Mouse (Mus musculus) midbrain, embryonic 16.5 days (tissue): Measurements from ENCODE around the gene Fry. TPM values are rescaled to one million over a fixed set of nuclear protein-coding genes. Genes with fewer than 3 reads are reported as not detected.

Experiments used
- ATAC-seq: fragments of 200-750 bp; cut with Nextera tagmentation; 2 replicates; pipeline ENCODE4 v1.8.0; 2017; ENCODE audit warnings: moderate TSS enrichment
- H3K27ac ChIP-seq: fragments of 300-500 bp; sonication (generic); 2 replicates; pipeline ENCODE4 v1.5.1; 2014; ENCODE audit warnings: mild to moderate bottlenecking, low read length, mixed read lengths
- H3K27me3 ChIP-seq: fragments of 300-500 bp; sonication (generic); 2 replicates; pipeline ENCODE4 v1.6.1; 2014; ENCODE audit warnings: low read depth, low read length, mixed read lengths; ENCODE audit not compliant: control insufficient read depth, insufficient read depth
- H3K36me3 ChIP-seq: fragments of 300-500 bp; sonication (generic); 2 replicates; pipeline ENCODE4 v1.6.1; 2014; ENCODE audit warnings: mild to moderate bottlenecking, low read length, moderate library complexity, mixed read lengths; ENCODE audit not compliant: control insufficient read depth, insufficient read depth
- H3K4me1 ChIP-seq: fragments of 300-500 bp; sonication (generic); 2 replicates; pipeline ENCODE4 v1.6.1; 2014; ENCODE audit warnings: mild to moderate bottlenecking, low read length, mixed read lengths; ENCODE audit not compliant: control insufficient read depth, insufficient read depth
- H3K4me2 ChIP-seq: fragments of 300-500 bp; sonication (generic); 2 replicates; pipeline ENCODE4 v1.6.1; 2014; ENCODE audit warnings: mild to moderate bottlenecking, low read length, mixed read lengths
- H3K4me3 ChIP-seq: fragments of 300-500 bp; sonication (generic); 2 replicates; pipeline ENCODE4 v1.5.1; 2014; ENCODE audit warnings: low read depth, mild to moderate bottlenecking, low read length, moderate library complexity, mixed read lengths
- H3K9ac ChIP-seq: fragments of 300-500 bp; sonication (generic); 2 replicates; pipeline ENCODE4 v1.6.1; 2014; ENCODE audit warnings: low read depth, low read length, mixed read lengths
- H3K9me3 ChIP-seq: fragments of 300-500 bp; sonication (generic); replicated peaks from 2 replicates; pipeline ENCODE4 v1.6.1; 2014; ENCODE audit warnings: mild to moderate bottlenecking, low read length, mixed read lengths; ENCODE audit not compliant: control insufficient read depth, poor library complexity, severe bottlenecking
- WGBS: fragments of 180-500 bp; shearing (Covaris S2); extraction: QIAGEN DNeasy Blood & Tissue Kit; methylation state at CpG from one replicate; pipeline ENCODE4 v1.1.7; 2014; 5-methylcytosine and 5-hydroxymethylcytosine counted together
- polyA plus RNA-seq: library from polyadenylated mRNA; unstranded; fragments of >200 nt; fragmentation: Nextera tagmentation; extraction: Ambion mirVana; gene quantifications from 2 replicates; pipeline ENCODE4 v1.2.1, GENCODE M21; 2015

Fry gene
- polyA plus RNA-seq, 1 experiment from 2014 or later: 64.1 TPM

- H3K9me3 ChIP-seq: no peaks in the 10 kb centered on the region; the same call in 1 of the 2 replicates
- no peak overlapping the region for H3K4me3 ChIP-seq
- H3K27ac ChIP-seq: no peak overlapping the region
- ATAC-seq: no peak
- no peaks in the 10 kb centered on the region for H3K4me1 ChIP-seq
- no peak overlapping the region for H3K9ac ChIP-seq
- H3K36me3 ChIP-seq: peaks cover 25% of the 10 kb centered on the region
- H3K27me3 ChIP-seq: no peaks in the 10 kb centered on the region
- no peak overlapping the region for H3K4me2 ChIP-seq
- WGBS: 83% methylated on average over 4 of the region's 4 CpGs
These were observed 227.9 kb downstream of the Fry start for GRCm38 (mm10) chr5:150346378-150346777.

- Histone ChIP-seq H3K36me3 (peaks cover 22% of the 10 kb centered on the region), H3K9ac (no peak overlapping the region), H3K27ac (no peak overlapping the region), H3K9me3 (no peaks in the 10 kb centered on the region; the same call in 1 of the 2 replicates), H3K4me2 (no peak overlapping the region), H3K4me3 (no peak overlapping the region), H3K27me3 (no peaks in the 10 kb centered on the region), H3K4me1 (no peaks in the 10 kb centered on the region)
- 95% methylated on average over 2 of the region's 2 CpGs for WGBS
- ATAC-seq: no peak
These were observed 229.4 kb downstream of the Fry start for GRCm38 (mm10) chr5:150347845-150348244.

- Histone ChIP-seq H3K4me3 (no peak overlapping the region), H3K36me3 (peaks cover 22% of the 10 kb centered on the region), H3K27me3 (no peaks in the 10 kb centered on the region), H3K4me2 (no peak overlapping the region), H3K9me3 (no peaks in the 10 kb centered on the region; the same call in 1 of the 2 replicates), H3K27ac (no peak overlapping the region), H3K9ac (no peak overlapping the region), H3K4me1 (no peaks in the 10 kb centered on the region)
- ATAC-seq: no peak
- WGBS: no CpG with 5 or more reads among the region's 1 CpGs
These were observed 229.9 kb downstream of the Fry start for GRCm38 (mm10) chr5:150348302-150348701.

- Histone ChIP-seq H3K27ac (no peak overlapping the region), H3K4me2 (no peak overlapping the region), H3K4me3 (no peak overlapping the region), H3K27me3 (no peaks in the 10 kb centered on the region), H3K4me1 (no peaks in the 10 kb centered on the region), H3K9me3 (no peaks in the 10 kb centered on the region; the same call in 1 of the 2 replicates), H3K9ac (no peak overlapping the region), H3K36me3 (peaks cover 27% of the 10 kb centered on the region)
- no peak for ATAC-seq
- 80% methylated on average over 2 of the region's 2 CpGs for WGBS
These were observed 232.7 kb downstream of the Fry start for GRCm38 (mm10) chr5:150351191-150351590.

GRCm38 (mm10) chr5:150358671-150359070, 240.2 kb downstream of the Fry start:
- 88% methylated on average over 14 of the region's 14 CpGs for WGBS
- Histone ChIP-seq H3K27me3 (no peaks in the 10 kb centered on the region), H3K27ac (no peak overlapping the region), H3K9me3 (no peaks in the 10 kb centered on the region), H3K36me3 (peaks cover 36% of the 10 kb centered on the region), H3K9ac (no peak overlapping the region), H3K4me1 (no peaks in the 10 kb centered on the region), H3K4me2 (no peak overlapping the region), H3K4me3 (no peak overlapping the region)
- no peak for ATAC-seq

GRCm38 (mm10) chr5:150362241-150362640, 243.8 kb downstream of the Fry start:
- H3K9me3 ChIP-seq: peaks cover 3% of the 10 kb centered on the region; the same call in 1 of the 2 replicates
- no peaks in the 10 kb centered on the region for H3K4me1 ChIP-seq
- H3K4me3 ChIP-seq: no peak overlapping the region
- no peak overlapping the region for H3K27ac ChIP-seq
- ATAC-seq: no peak
- 89% methylated on average over 6 of the region's 6 CpGs for WGBS
- peaks cover 42% of the 10 kb centered on the region for H3K36me3 ChIP-seq
- no peak overlapping the region for H3K4me2 ChIP-seq
- no peak overlapping the region for H3K9ac ChIP-seq
- H3K27me3 ChIP-seq: no peaks in the 10 kb centered on the region

- peaks cover 3% of the 10 kb centered on the region; the same call in 1 of the 2 replicates for H3K9me3 ChIP-seq
- H3K4me1 ChIP-seq: no peaks in the 10 kb centered on the region
- no peak for ATAC-seq
- H3K4me3 ChIP-seq: no peak overlapping the region
- H3K36me3 ChIP-seq: peaks cover 32% of the 10 kb centered on the region
- 88% methylated on average over 3 of the region's 3 CpGs for WGBS
- H3K9ac ChIP-seq: no peak overlapping the region
- no peaks in the 10 kb centered on the region for H3K27me3 ChIP-seq
- H3K4me2 ChIP-seq: no peak overlapping the region
- H3K27ac ChIP-seq: no peak overlapping the region
These were observed 246.2 kb downstream of the Fry start for GRCm38 (mm10) chr5:150364621-150365020.

GRCm38 (mm10) chr5:150367027-150367426, 248.6 kb downstream of the Fry start:
- Histone ChIP-seq H3K27ac (no peak overlapping the region), H3K4me2 (no peak overlapping the region), H3K4me1 (no peaks in the 10 kb centered on the region), H3K9ac (no peak overlapping the region), H3K36me3 (peaks cover 27% of the 10 kb centered on the region; the same call in 1 of the 2 replicates), H3K27me3 (no peaks in the 10 kb centered on the region), H3K9me3 (peaks cover 3% of the 10 kb centered on the region; the same call in 1 of the 2 replicates), H3K4me3 (no peak overlapping the region)
- WGBS: 93% methylated on average over 4 of the region's 4 CpGs
- ATAC-seq: no peak

GRCm38 (mm10) chr5:150370291-150370690, 251.8 kb downstream of the Fry start:
- no peak overlapping the region for H3K4me3 ChIP-seq
- no peak overlapping the region for H3K27ac ChIP-seq
- no peak overlapping the region for H3K9ac ChIP-seq
- WGBS: 42% methylated on average over 6 of the region's 6 CpGs
- no peak overlapping the region for H3K4me2 ChIP-seq
- peaks cover 36% of the 10 kb centered on the region for H3K36me3 ChIP-seq
- H3K27me3 ChIP-seq: no peaks in the 10 kb centered on the region
- ATAC-seq: no peak
- H3K4me1 ChIP-seq: no peaks in the 10 kb centered on the region
- peaks cover 3% of the 10 kb centered on the region; the same call in 1 of the 2 replicates for H3K9me3 ChIP-seq
